Mouse (Mus musculus): ENCODE measurements at regions not wholly inside any gene's neighbourhood (a gene's known extent, or its start where the extent isn't known, plus 50 kb on each side); places are given as distances from the start of the nearest gene placed in this dataset.

DNA sequence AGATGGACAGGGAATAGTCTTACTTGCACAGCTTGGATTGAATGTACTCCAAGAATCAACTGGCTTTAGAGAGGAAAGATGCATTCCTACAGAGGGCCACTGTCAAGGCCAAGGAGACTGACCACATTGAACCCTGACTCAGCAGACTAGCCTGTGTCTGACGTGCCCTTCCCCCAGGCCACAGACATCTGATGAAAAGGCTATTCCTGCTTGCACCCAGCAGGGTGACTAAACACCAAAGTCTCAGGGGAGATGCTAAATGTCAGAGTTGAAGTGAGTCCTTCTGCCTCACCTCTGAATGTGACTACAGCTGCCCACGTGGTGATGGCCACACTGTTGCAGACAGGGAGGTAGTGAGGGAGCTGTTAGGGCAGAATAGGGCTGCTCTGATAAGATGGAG, 140.2 kb upstream of the Fggy start:
- ATAC-seq = no peak

DNA sequence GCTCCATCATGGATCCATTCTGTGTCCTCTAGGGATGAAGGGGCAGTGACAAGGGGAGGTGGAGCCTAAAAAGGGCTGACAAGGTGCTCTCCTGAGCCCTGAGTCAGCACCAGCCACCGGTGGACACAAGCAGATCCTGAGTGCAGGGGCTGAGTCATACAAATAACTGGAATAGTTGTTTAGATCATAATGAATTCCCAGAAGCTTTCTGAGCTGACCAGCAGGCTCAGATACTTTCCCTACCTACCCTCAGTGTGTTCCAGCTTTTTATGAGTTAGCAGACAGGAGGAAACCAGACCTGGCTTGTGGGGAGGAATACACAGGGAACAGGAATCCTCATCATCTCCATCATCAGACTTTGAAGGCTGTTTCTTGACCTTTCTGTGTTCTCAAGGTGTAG, 130.7 kb upstream of the Fggy start:
- no peak for ATAC-seq

DNA sequence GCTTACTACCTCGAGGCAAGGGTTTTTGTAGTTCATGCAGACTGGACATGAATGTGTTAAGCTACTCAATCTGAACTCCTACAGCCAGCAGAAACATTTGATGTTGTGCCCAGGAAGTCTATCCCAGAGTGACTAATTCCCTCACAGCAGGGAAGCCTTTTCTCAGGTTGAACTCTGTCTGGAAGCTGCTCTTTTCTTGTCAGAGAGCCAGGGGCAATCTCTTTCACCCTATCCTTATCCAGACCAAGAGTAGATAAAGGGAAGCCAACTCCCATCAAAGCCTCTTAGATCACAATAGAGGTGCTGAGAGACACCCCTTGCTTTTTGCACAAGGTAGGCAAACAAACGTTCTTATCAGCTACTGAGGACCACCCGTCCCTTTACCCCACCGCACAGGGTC, 122.8 kb upstream of the Fggy start:
- ATAC-seq = no peak

DNA sequence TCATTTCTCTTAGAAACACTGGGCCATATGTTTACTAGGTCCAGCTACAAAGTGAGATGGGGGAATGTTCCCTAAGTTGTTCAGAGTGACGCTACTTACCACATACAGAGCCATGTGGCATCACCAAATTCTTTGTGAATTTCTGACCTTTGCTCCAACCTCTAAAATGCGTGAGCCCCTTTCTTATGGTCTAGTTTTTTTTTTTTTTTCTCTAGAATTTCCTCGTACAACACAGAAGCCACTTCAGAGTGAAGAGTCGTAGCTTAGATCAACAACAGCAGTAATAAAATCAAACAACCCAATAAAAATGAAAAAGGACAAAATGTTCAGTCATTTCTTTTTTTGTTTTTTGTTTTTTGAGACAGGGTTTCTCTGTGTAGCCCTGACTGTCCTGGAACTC, 122.2 kb upstream of the Fggy start:
- ATAC-seq = no peak

DNA sequence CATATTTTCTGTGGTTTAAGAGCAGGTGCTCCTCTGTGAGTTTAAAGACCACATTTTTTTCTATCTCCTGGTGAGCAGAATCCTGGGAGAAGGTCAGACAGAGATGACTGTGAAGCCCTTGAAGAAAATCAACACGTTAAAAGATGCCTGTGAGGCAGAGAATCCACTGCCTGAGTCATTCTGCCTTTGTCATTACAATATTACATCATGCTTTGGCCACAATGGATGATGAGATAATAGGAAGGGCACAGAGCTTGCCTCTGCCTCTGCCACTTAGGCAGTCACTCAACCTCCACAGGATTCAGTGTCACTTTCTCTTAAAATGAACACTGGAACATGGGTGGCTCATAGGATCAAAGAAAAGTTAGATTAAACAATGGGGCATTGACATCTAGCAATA, 117.5 kb upstream of the Fggy start:
- ATAC-seq = no peak

DNA sequence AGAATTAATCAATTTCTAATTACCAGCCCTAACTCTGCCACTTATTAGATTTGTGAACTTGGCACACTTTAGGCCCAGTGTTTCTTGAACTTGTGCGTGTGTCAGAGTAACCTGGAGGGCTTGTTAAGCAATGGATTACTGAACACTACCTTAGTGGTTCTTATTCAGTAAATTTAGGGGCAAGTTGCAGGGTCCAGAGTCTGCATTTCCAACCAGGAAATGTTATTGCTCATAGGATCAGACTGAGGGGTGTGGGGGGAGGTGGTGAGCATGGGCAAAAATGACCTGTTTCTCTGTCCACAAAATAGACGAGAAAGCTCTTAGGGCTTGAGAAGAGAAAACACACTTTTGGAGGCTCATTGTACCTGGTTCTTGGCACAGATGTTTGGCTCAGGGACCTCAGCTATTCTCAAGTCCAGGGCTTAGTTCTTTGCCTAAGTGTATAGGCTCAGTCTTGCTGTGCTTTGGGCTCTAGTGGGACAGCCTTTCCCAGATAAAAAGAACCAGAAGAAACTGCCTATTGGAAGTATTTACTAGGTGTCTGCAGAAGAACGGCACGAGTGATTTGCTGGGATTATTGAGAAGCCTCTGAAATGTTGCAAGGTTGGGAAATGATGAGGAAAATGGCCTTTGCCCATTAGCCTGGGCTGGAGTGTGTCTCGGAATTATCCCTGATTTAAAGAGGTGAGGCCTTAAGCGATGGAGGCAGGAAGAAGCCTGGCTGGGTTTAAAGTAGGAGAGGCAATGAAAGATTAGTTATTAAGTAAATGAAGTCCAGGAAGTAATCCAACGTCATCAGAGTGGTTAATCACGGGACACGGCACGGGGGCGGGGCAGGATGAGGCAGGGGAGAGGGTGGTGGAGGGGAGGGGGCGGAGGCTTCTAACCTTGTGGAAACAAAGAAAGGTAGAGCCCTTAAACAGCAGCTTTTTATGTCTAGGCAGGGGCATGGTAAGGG, 113.2 kb upstream of the Fggy start:
- ATAC-seq = no peak

DNA sequence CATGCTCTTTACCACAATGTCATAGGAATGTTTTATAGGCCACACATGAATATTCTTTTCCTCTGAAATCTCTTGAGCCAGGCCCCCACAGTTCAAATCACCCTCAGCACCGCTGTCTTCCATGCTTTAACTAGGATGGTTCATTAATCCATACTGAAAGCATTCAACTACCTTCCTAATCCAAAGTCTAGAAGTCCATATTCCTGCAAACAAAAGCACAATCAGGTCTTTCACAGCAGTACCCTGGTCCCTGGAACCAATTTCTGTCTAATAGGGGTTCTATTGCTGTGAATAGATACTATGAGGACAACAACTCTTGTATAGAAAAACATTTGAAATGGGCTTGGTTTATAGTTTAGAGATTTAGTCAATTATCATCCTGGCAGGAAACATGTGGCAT, 107.0 kb upstream of the Fggy start:
- no peak for ATAC-seq

DNA sequence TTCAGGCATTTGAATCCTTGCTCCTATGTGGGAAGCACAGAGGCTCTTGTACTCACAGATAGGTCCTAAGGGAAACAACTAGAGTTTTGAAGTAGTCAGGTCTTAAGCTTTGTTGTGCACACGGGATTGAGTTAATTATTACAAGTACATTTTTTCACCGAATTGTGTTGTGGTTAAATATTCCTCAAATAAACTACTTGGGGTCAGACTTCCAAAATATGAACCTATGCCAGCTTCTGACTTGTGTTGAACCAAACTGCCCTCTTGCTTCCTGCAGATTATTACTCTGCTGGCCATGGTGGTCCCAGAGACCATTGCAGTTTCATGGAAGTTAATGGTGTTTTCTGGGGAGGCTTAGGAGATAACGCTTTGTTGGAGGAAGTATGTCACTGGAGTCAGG, 105.5 kb upstream of the Fggy start:
- ATAC-seq = no peak

DNA sequence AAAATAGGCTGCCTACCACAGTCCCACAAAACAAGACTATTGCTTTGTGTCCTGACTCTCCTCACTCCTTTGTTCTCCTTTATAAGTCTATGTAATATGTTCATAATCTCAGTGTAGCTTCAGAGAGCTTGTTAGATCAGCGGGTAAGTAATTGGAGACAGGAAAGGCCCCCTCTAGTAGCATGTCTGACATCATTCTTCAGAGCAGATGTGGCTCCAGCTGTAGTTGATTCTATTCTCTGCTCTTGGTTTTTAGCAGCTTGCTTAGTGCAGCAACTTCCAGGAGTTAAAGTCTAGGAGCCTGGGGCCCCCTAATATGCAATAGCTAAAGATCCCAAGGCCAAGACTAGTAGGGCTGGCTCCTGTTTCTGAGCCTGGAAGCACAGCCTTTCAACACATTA, 101.0 kb upstream of the Fggy start:
- ATAC-seq = no peak

DNA sequence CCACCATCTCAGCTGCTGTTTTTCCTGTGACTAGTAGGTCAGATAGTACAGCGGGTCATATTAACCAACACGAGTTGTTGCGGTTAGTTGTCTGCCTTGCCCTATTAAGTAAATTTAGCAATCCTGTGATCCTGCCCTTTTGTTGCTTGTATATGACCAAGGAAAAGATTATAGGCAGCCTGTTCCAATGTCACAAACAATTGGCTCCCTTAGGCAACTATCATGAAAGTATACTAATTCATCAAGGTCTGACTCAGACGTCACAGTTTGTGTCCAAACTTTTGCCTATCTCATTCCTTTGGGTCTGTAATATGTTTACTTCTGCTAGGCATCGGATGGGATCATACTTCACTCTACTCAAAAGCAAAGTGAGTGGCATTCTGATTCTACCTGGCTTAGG, 100.4 kb upstream of the Fggy start:
- ATAC-seq = no peak

DNA sequence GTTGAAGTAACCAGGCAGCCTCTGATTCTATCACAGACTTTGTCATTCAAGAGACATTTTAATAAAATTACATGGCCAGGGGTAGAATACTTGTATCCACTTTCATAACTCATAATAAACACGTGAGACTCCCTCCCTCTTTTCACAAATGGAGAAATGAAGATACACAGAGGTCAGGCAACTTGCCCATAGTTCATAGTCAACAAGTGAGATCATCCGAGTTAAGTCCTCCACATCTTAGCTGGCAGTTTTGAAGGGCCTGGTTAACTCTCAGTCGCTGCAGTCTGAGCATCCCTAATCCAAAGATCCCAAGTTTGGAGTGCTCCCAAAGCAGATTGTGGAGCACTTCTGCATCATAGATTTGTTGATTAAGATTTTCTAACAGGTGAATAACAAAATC, 94.8 kb upstream of the Fggy start:
- no peak for ATAC-seq

DNA sequence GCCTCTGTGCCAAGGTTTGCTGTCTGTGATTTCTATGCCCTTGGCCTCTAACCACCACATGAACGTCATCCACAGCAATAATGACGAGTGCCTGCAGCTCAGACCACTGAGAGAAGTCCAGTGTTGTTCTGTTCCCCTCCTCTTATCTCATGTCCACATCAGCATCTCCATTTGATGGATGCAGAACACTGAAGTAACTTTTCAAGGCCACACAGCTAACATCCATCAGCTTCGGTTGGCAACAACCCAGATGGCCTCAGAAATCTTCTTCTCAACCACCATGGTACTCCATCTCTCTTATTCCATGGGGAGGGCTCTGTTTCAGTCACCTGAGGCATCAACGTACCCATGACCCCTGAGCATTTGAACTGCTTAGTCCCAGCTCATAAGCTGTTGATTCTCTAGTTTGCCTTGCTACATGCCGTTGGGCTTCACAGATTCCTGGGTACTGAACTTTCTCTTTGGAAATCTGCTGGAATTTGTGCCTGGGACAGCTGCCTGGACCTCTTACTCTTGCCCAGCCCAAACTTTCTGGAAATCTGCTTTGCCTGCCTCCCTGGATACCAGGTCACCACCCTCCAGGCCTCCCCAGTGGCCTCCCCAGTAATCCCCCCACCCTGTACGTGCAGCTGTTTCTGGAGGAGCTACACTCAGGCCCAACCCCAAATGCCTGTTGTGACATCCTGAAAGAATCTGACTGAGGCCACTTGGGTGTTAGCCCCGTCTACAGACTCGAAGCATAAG, 94.1 kb upstream of the Fggy start:
- ATAC-seq = no peak

DNA sequence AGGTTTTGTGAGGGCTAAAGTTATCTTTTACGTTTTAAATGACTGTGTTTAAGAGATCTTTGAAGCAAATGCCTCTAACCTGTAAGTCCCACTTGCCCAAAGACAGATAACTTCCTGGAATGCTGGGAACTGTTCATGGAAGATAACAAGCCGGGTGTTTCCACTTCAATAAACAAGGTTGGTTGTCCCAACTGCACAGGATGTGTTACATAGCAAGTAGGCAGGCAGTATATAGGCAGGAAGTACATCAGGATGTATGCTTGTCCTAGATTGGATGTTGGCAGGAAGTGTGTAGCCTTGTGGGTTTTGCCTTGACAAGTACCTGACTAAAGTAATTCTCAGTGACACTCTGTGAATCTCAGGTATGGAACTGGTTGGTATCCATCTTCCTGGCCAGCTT, 90.7 kb upstream of the Fggy start:
- peak; percentile 94 for ATAC-seq

DNA sequence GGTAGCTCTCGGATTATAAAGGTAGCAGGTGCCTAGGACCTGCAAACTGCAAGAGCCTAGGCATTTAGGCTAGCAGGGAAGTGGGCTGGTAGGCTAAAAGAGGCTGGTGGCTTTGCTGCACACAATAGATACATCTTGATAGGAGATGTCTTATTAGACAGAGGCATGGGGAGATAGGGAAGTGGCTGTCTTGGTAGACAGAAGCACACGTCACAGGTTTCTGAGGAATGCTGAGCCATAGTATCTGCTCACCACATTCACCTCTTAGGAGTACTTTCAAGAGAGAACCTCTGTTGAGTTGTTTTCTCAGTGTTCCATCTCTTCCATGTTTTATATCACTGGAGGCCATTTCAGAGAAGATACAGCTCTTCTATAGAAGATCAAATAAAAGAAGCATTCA, 89.8 kb upstream of the Fggy start:
- ATAC-seq = no peak

DNA sequence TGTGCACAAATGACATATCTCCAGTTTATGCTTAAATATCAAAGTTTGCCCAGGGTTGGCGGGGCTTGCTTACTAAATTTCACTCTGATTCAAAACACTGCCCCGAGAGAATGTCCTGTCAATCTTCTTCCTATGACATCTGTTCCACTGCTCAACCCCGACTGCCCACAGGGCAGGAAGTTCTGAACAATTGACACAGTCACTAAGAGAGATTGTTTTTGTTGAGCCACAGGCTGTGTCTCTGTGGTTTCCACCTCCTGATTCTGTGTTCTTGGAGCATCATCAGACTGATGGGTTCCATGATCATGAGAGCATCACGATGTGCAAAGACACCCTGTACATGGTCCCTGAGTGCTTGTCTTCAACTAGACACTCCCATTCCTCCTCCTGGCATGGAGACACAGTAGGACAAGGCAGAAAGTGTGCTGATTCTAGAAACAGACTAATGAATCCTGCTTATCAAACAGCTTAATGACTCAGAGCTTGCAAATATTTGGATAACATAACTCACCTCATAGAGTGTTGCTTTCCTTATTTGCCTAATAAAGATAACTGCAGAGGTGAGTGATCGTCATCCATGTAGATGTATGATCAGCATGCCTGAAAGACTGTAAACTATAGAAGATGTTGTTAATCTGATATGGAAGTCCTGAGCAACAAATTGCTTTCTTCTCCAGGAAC, 82.4 kb upstream of the Fggy start:
- peak; percentile 80 for ATAC-seq

DNA sequence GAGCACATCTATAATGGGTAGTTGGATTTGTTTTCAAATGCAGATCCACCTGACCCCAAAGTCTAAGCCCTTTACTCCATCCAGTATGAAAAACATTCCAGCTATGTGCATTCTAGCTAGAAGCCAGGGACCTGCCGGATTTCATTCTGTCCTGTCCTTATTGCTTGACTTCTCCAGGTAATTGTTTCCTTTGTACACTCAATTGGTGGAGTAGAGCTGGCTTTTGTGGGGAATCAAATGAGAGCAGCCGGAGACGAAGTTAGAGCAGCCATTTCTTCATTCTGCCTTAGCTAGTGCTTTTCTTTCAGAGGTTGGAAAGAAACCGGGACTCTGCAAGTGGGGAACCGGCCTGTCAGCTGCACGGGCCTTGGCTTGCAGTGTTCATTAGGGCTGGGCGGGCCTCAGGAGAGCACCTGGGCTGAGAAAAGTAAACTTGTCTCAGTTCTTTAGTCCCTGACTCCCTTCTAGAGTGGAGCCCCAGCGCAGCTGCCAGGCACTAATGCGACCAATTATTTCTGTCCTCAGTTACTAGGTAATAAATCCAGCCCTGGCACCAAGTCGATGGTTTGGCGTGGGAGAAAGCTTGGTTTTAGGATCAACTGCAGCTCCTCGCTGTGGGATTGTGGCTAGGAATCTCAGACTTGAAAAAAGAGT, 81.1 kb upstream of the Fggy start:
- no peak for ATAC-seq

DNA sequence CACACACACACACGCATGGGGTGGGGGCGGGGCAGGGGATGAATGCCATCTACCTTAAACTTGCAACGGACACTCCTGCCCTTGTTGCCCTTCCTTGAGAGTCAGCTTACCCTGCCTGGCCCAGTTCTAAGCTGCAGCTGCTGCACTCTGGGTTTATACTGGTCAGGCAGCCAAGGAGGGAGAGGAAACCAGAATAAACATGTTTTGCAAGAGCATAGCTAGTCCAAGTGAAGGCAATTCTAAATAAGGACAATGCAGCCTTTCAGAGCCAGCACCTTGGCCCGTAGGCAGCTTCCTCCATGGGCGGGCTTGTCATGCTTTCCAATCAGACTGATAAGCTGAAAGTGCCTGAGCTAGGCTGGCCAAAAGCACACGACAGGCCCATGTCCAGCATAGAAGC, 73.7 kb upstream of the Fggy start:
- ATAC-seq = no peak

DNA sequence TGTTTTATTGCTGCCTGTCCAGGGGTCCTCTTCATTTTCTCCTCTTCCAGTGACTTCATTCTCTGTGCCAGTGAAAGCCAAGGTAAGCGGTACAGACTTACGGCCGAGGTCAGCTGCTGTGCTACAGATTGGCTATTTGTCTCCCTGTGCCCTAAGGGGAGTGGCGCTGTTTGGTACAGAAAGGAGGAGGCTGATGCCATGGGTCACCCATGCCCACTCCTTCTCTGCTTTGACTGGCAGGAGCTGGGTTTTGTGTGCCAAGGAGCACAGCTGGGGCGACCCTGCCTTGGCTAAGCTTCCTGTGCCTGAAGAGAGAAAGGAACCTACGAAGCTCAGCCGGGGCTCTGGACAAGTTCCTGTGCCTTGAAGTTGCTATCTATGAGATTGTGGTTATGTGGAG, 70.0 kb upstream of the Fggy start:
- no peak for ATAC-seq

DNA sequence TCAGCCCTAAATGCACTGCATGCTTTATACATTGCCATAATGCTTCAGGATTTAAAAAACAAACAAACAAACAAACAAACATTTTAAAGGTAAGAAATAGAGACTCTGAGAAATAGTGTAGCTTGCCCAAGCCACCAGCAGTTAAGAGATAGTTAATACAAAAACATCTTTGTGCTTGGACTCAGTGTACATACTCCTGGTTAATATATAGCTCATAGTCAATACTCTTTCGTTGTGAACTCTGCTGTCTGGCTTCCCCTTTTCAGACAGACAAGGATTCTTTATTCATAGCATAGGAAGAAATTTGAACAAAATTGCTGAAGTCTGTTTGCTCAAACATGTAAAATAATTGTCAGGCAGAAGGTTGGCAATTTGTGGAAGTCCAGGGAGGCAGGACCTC, 69.3 kb upstream of the Fggy start:
- no peak for ATAC-seq

DNA sequence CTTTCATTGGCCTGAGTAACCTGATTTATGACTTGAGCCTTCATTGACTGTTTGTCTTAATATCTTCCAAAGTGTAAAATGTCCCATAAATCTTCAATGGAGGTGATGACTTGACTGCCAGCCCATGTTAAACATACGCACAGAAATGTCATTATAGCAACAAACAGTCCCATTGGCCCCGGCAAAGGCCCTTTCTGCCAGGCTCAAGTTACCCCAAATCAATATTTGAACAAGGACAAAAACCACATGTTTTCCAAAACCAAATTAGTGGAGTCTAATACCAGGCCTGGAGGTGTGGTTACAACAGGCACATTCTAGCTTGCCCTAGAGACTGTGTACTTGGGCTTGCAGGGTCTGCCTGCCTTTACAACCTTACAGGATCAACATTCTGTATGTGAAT, 68.2 kb upstream of the Fggy start:
- ATAC-seq = no peak

DNA sequence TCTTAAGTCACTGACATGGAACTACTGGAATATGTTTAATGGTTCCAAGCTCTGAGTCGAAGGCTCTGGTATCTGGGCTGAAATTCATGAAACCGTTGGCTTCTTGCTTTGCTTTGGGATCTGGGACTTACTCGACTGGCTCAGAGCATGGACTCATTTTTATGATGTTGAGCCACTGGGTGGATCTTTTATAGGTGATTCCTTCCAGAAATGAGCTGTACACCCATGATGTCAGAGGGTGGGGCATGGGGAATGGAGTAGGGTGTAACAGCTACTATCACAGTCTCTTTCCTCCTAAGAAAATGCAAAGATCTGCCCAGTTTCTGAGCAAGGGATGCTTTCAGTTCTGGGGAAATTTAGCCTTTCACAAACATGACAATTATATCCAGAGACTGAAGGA, 57.0 kb upstream of the Fggy start:
- no peak for ATAC-seq

DNA sequence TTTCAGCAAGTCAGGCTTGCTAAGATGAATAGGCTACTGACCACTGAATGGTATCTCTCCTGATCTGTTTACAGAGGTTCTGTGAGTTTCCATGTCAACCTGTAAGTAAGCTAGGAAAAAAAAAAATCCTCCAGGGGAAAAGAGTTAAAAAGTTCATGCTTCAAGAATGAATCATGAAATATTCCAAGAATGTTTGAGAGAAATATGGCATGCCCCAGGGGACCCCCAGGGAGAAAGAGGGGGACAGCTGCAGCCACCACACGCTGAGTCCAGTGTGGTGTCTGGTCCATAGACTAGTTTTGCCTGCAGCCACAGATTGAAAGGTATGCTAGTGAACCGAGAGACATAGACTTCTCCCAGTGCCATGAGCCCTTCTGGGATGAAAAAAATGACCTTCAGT, 56.1 kb upstream of the Fggy start:
- ATAC-seq = no peak
